Mouse (Mus musculus) stomach, embryonic 16.5 days (tissue): ENCODE results near the gene Plcd3. TPM values are rescaled to one million over a fixed set of nuclear protein-coding genes. Genes with fewer than 3 reads are reported as not detected.

Experiments used
- ATAC-seq: fragments of 200-750 bp; cut with Nextera tagmentation; 2 replicates; pipeline ENCODE4 v1.8.0; 2017; ENCODE audit warnings: moderate number of reproducible peaks, moderate TSS enrichment; ENCODE audit not compliant: insufficient read depth, low FRiP score
- H3K27ac ChIP-seq: fragments of 300-500 bp; sonication (generic); 2 replicates; pipeline ENCODE4 v1.5.1; 2014; ENCODE audit warnings: low read length
- H3K27me3 ChIP-seq: fragments of 300-500 bp; sonication (generic); 2 replicates; pipeline ENCODE4 v1.6.1; 2014; ENCODE audit warnings: low read length, control low read depth, mixed read lengths; ENCODE audit not compliant: control insufficient read depth, insufficient read depth
- H3K36me3 ChIP-seq: fragments of 300-500 bp; sonication (generic); 2 replicates; pipeline ENCODE4 v1.6.1; 2014; ENCODE audit warnings: low read length; ENCODE audit not compliant: control insufficient read depth, insufficient read depth
- H3K4me1 ChIP-seq: fragments of 300-500 bp; sonication (generic); 2 replicates; pipeline ENCODE4 v1.6.1; 2014; ENCODE audit warnings: low read length, control low read depth, mixed read lengths; ENCODE audit not compliant: control insufficient read depth, insufficient read depth
- H3K4me2 ChIP-seq: fragments of 300-500 bp; sonication (generic); 2 replicates; pipeline ENCODE4 v1.6.1; 2014; ENCODE audit warnings: low read depth, low read length, mixed read lengths
- H3K4me3 ChIP-seq: fragments of 300-500 bp; sonication (generic); replicated peaks from 2 replicates; pipeline ENCODE4 v1.5.1; 2014; ENCODE audit warnings: mild to moderate bottlenecking, low read length
- H3K9ac ChIP-seq: fragments of 300-500 bp; sonication (generic); 2 replicates; pipeline ENCODE4 v1.6.1; 2014; ENCODE audit warnings: low read length
- H3K9me3 ChIP-seq: fragments of 300-500 bp; sonication (generic); replicated peaks from 2 replicates; pipeline ENCODE4 v1.6.1; 2016; ENCODE audit warnings: low read length, control low read depth; ENCODE audit not compliant: control insufficient read depth
- WGBS: fragments of 180-500 bp; shearing (Covaris S2); extraction: QIAGEN DNeasy Blood & Tissue Kit; methylation state at CpG from one replicate; pipeline ENCODE4 v1.1.7; 2014; 5-methylcytosine and 5-hydroxymethylcytosine counted together
- polyA plus RNA-seq: library from polyadenylated mRNA; unstranded; fragments of >200 nt; fragmentation: Nextera tagmentation; extraction: Ambion mirVana; gene quantifications from 2 replicates; pipeline ENCODE4 v1.2.1, GENCODE M21; 2015

The Plcd3 gene
- polyA plus RNA-seq, 1 experiment from 2014 or later: 5.2 TPM

DNA sequence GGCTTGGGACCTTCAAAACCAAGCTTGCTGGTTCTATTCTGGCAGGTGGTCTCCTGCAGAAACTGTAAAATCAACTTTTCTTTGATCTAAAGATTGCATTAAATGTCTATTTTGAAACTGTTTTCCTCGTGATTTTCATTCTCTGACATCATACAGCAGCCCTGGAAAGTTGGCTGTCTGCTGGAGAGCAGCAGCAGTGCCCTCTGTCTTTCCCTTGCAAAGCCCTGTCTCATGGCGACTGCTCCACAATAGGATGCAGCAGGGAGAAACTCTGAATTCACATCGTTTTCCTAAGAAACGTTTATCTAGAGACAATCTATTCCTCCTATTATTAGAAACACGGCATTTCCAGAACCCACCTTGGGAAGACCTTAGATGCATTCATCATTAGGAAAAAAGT is 18.2 kb upstream of the Plcd3 start:
- ATAC-seq: no peak
- H3K27ac ChIP-seq: no peak overlapping the region

DNA sequence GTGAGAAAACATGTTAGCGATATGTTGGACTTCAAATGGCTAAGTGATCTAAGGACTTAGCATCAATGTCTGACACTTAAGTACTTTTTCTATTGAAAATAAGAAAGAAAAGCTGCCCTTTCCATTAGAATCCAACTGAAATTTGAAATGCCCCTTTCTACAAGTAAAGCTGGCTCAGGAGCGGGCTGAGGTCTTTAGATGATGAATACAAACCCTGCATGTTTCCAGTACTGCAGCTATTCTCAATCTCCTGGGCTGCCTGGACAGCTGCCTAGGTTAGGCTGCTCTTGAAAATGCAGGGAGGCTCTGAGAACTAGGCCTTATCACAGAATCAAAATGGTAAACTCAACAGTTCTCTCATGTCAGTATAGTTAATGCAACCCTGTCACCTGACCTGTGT is 17.4 kb upstream of the Plcd3 start:
- no peaks in the 10 kb centered on the region for H3K27me3 ChIP-seq
- H3K4me2 ChIP-seq: peak overlapping the region; percentile 69
- H3K36me3 ChIP-seq: no peaks in the 10 kb centered on the region
- no peak overlapping the region for H3K27ac ChIP-seq
- ATAC-seq: no peak
- H3K4me1 ChIP-seq: peaks cover 14% of the 10 kb centered on the region
- H3K4me3 ChIP-seq: peak overlapping the region; percentile 69; the same call in 1 of the 2 replicates
- H3K9me3 ChIP-seq: no peaks in the 10 kb centered on the region
- 73% methylated on average over 2 of the region's 2 CpGs for WGBS
- no peak overlapping the region for H3K9ac ChIP-seq

More for the DNA sequence above, 18.2 kb upstream of the Plcd3 start:
- WGBS: 48% methylated on average over 5 of the region's 5 CpGs
- H3K4me1 ChIP-seq: peaks cover 10% of the 10 kb centered on the region
- H3K4me2 ChIP-seq: no peak overlapping the region
- H3K27me3 ChIP-seq: no peaks in the 10 kb centered on the region
- no peaks in the 10 kb centered on the region for H3K36me3 ChIP-seq
- H3K4me3 ChIP-seq: no peak overlapping the region
- no peak overlapping the region for H3K9ac ChIP-seq
- no peaks in the 10 kb centered on the region for H3K9me3 ChIP-seq

DNA sequence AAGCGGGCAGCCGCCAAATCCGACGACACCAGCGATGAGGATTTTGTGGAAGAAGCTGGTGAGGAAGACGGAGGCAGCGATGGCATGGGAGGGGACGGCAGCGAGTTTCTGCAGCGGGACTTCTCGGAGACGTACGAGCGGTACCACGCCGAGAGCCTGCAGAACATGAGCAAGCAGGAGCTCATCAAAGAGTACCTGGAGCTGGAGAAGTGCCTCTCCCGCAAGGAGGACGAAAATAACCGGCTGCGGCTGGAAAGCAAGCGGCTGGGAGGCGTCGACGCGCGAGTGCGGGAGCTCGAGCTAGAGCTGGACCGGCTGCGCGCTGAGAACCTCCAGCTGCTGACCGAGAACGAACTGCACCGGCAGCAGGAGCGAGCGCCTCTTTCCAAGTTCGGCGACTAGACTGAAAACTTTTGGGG is 16.1 kb upstream of the Plcd3 start:
- peak overlapping the region; percentile 69 for H3K4me3 ChIP-seq
- ATAC-seq: no peak
- under 1% methylated on average over 38 of the region's 38 CpGs for WGBS
- peak overlapping the region; percentile 89 for H3K9ac ChIP-seq
- no peaks in the 10 kb centered on the region for H3K9me3 ChIP-seq
- no peaks in the 10 kb centered on the region for H3K36me3 ChIP-seq
- H3K4me1 ChIP-seq: peaks cover 24% of the 10 kb centered on the region
- H3K27me3 ChIP-seq: no peaks in the 10 kb centered on the region
- peak overlapping the region; percentile 69 for H3K4me2 ChIP-seq
- H3K27ac ChIP-seq: peak overlapping the region; percentile 80

DNA sequence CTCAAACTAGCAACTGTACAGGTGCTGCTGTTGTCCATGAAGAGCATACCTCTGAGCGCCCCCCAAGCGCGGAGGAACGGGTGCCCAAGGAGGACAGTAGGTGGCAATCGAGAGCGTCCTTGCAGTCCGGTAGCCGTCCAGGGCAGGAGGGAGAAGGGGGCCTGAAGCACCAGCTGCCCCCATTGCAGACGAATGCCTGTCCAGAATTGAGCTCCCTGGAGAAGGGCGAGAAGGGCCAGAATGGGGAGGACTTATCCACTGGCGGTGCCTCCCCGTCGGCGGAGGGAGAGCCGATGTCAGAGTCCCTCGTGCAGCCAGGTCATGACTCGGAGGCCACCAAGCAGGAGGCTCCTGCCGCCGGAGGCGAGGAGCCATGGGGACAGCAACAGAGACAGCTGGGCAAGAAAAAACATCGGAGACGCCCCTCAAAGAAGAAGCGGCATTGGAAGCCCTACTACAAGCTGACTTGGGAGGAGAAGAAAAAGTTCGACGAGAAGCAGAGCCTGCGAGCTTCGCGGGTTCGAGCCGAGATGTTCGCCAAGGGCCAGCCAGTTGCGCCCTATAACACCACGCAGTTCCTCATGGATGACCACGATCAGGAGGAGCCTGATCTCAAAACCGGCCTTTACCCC is 15.6 kb upstream of the Plcd3 start:
- WGBS: under 1% methylated on average over 35 of the region's 35 CpGs
- Histone ChIP-seq H3K9me3 (no peaks in the 10 kb centered on the region), H3K27ac (peak overlapping the region; percentile 80), H3K4me3 (peak overlapping the region; percentile 69), H3K4me1 (peaks cover 29% of the 10 kb centered on the region), H3K4me2 (peak overlapping the region; percentile 69), H3K27me3 (no peaks in the 10 kb centered on the region), H3K36me3 (no peaks in the 10 kb centered on the region), H3K9ac (peak overlapping the region; percentile 89)
- peak; percentile 12; the same call in 1 of the 2 replicates for ATAC-seq

DNA sequence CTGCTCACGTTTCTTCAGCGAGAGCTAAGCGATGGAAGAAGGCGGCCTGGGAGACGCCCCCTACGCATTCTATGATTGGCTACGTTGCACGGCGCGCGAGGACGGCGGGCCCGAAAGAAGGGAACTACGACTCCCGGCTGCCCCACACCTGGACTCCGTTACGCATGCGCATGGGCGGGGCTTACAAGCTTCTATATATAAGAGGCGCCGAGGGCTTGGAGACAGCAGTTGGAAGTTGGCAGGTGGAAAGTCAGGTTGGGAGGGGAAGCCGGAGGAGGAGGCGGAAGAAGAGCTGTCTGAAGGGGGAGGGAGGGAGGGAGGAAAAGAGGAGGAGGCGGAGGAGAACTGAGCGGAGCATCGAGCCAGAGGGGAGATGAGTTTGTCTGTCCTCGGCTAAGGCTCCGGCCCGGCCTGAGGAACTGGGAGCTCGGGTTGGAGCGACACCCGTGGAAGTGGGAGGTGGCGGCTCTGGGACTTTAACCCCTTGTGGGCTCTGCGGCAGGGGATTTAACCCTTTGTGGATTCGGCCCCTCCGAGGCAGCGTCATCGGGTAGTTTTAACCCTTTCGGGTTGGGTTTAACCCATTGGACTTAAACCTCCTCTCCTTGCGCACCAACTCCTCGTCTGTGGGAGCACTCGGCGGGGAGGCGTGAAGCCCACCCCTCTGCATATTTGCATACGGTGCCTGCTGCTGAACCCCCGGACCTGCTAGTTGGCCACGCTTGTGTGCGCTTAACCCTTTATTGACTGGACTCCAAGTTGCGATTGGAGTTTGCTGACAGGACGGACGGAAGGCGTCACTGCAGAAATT is 14.8 kb upstream of the Plcd3 start, which contains the start of gene Hexim1:
Gene Hexim1 (plus strand): TSS at position 224 of the 811 bp plus-strand sequence.
- ATAC-seq: peak; percentile 94
- Histone ChIP-seq H3K27me3 (no peaks in the 10 kb centered on the region), H3K27ac (peak within 1 kb of the TSS; percentile 88), H3K4me3 (peak within 1 kb of the TSS; percentile 69), H3K4me2 (peak within 1 kb of the TSS; percentile 81), H3K9me3 (no peaks in the 10 kb centered on the region), H3K4me1 (peaks cover 37% of the 10 kb centered on the region), H3K9ac (peak within 1 kb of the TSS; percentile 89), H3K36me3 (no peaks in the 10 kb centered on the region)
- under 1% methylated on average over 53 of the region's 53 CpGs for WGBS

DNA sequence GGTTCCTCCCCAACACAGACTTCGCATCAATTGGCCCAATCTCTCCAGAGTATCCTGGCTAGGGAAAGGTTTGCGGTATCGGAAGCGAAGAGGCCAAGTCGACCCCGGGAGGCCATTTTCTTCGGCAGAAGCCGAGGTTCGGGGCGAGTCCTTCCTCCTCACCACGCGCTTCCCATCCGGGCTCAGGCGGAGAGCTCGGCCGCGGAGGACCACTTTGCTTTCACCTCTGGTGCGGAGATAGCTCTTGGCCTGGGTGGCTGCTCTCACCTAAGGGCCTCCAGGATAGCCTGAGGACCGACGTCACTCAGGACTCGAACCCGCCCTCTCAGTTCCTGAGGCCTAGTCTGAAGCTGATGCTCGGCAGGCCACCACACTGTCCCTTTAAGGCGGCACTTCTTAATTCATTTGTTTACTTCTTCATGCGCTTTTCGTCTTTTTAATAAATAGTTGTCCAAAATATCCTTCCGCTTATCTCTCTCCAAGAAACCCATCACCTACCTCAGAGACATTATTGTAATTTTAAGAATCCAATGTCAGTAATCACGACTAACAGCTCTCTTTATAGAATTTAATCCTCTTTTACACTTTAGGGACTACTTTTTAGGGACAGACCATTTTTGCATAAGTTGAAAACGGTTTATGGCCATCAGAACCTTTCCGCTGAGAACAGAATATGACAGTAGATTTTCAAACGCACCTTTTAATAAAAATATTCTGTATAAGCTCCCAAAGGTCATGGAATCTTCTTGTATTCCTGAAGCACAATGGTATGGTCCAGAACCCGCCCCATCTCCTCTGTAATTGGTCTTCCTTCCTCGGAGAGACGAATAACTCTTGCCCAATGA is 13.9 kb upstream of the Plcd3 start:
- Histone ChIP-seq H3K4me2 (peak overlapping the region; percentile 81), H3K36me3 (no peaks in the 10 kb centered on the region), H3K4me3 (peak overlapping the region; percentile 60), H3K9me3 (no peaks in the 10 kb centered on the region), H3K27me3 (no peaks in the 10 kb centered on the region), H3K9ac (peak overlapping the region; percentile 89), H3K27ac (peak overlapping the region; percentile 88), H3K4me1 (peaks cover 40% of the 10 kb centered on the region)
- WGBS: under 1% methylated on average over 34 of the region's 34 CpGs
- peak; percentile 72 for ATAC-seq

DNA sequence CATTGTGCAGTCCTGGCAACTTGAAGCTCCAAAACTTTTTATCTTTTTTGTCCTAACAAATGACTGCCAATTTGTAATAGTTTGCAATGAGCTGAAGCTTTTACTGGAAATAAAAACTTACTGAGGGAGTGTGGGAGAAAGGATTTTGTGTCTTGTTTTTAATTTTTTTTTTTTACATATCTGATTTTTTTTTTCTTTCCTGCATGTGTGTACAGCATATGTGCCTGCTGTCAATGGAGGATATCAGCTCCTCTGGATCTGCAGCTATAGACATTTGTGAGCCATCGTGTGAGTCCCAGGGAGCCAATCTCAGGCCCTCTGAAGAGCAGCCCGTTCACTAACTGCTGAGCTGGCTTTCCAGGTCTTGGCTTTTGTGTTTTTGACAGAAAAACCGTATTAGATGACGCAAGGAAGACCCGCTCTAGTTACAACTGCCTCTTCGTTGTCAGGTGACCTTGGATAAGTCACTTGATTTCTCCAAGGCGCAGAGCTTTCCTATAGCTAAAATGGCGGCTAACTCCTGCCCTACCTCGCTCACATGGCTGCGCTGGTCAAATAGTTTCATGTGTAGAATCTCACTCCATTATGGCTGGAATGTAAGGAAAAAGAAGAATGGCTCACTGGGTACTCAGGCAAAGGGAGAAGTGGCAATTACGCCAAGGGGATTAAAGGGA is 12.9 kb upstream of the Plcd3 start:
- Histone ChIP-seq H3K36me3 (no peaks in the 10 kb centered on the region), H3K27me3 (no peaks in the 10 kb centered on the region), H3K4me2 (peak overlapping the region; percentile 81), H3K4me1 (peaks cover 40% of the 10 kb centered on the region), H3K4me3 (peak overlapping the region; percentile 60), H3K9ac (peak overlapping the region; percentile 89), H3K9me3 (no peaks in the 10 kb centered on the region), H3K27ac (peak overlapping the region; percentile 88)
- 86% methylated on average over 11 of the region's 11 CpGs for WGBS
- no peak for ATAC-seq

DNA sequence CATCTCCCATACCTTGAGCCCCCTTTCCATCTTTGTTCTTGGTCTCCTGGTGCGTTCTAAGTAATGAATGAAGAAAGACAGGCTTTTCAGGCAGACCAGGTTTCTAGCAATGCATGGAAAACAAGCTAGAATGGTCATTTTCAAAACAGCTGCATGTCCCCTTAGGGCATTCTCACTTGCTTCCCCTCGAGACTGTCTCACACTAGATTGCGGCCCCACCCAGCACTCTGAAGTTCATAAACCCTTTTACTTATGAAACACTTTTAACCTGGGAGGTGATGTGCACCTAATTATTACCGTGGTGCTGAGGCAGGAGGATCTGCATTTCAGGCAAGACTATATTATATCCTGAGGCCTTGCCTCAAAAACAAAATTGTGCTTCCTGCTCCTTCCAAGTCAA is 12.3 kb upstream of the Plcd3 start:
- Histone ChIP-seq H3K4me3 (no peak overlapping the region), H3K9me3 (no peaks in the 10 kb centered on the region), H3K27ac (peak overlapping the region; percentile 93; the same call in 1 of the 2 replicates), H3K4me2 (no peak overlapping the region), H3K4me1 (peaks cover 37% of the 10 kb centered on the region), H3K36me3 (no peaks in the 10 kb centered on the region), H3K27me3 (no peaks in the 10 kb centered on the region), H3K9ac (no peak overlapping the region)
- WGBS: 75% methylated on average over 4 of the region's 4 CpGs
- no peak for ATAC-seq
